Mouse (Mus musculus): ENCODE measurements around the gene Gm10358. TPM values are rescaled to one million over a fixed set of nuclear protein-coding genes. Genes with fewer than 3 reads are reported as not detected.
"Not testable (repeated sequence)": the region's sequence is repeated elsewhere in the genome, so short reads cannot be mapped to it uniquely, and the experiment has no call there.

Gm10358 gene
- polyA plus RNA-seq (2015; fragmentation: Nextera tagmentation; extraction: Ambion mirVana) = 0.18 and 0.36 TPM in 2 replicates

DNA sequence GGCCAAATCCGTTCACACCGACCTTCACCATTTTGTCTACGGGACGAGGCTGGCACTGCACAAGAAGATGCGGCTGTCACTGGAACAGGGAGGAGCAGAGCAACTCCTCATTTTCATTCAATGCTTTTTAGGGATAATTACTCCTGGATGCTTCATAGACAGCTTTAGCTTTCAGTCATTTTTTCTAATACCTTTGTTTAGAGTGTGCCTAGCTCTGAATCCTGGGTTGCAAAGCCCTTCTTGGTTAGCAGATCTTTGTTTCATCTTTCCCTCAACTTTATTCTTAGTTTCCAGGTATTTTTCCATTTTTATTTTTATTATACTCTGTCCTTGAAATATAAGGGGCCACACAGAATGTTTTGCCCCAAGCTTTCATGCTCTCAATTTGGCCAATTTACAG is at the start of gene Gm10358:
Gene Gm10358, minus strand, starts transcription at position 101 of the 400 bp plus-strand sequence.
- H3K36me3 ChIP-seq (ENCODE audit: control insufficient read depth, insufficient read depth, low read length) = no peaks in the 10 kb centered on the region
- no peaks in the 10 kb centered on the region for H3K27me3 ChIP-seq (replicated peaks; ENCODE audit: control insufficient read depth, insufficient read depth, low read length)
- 98% methylated on average over 5 of the region's 5 CpGs for WGBS
- H3K27ac ChIP-seq (ENCODE audit: low read length) = no peak within 1 kb of the TSS
- H3K4me2 ChIP-seq (ENCODE audit: low read depth, low read length) = no peak within 1 kb of the TSS
- no peak within 1 kb of the TSS for H3K9ac ChIP-seq (ENCODE audit: low read depth, low read length)
- no peaks in the 10 kb centered on the region for H3K4me1 ChIP-seq (ENCODE audit: control insufficient read depth, insufficient read depth, low read length)
- H3K9me3 ChIP-seq (ENCODE audit: control insufficient read depth, low read length) = no peaks in the 10 kb centered on the region
- no peak within 1 kb of the TSS for H3K4me3 ChIP-seq (ENCODE audit: low read length)
- ATAC-seq = no peak

DNA sequence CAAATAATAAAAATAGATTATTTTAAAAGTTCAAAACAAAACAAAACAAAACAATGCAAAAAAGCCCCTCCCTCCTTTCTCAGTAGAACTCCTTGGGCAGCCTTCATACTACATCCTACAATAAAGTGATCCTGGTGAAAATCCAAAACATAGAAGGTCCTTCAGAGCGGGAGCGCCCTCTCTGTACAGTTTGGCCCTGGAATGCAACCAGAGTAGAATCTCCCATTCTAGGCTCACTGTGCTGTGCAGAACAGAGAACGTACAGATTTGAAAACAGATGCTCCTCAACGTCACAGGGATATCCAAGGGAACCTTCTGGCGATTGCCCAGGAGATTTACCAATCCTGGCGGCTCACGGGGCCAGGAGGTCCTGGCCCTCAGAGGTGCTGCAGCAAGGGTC is 42.0 kb upstream of the Gm10358 start, which contains the start of gene Iqcm:
Gene Iqcm, plus strand, starts transcription at position 301 of the 400 bp plus-strand sequence.
- Histone ChIP-seq H3K9ac (ENCODE audit: low read depth, low read length) (no peak within 1 kb of the TSS), H3K27me3 (replicated peaks; ENCODE audit: control insufficient read depth, insufficient read depth, low read length) (no peaks in the 10 kb centered on the region), H3K27ac (ENCODE audit: low read length) (no peak within 1 kb of the TSS), H3K4me1 (ENCODE audit: control insufficient read depth, insufficient read depth, low read length) (no peaks in the 10 kb centered on the region), H3K9me3 (ENCODE audit: control insufficient read depth, low read length) (no peaks in the 10 kb centered on the region; the same call in 1 of the 2 replicates), H3K36me3 (ENCODE audit: control insufficient read depth, insufficient read depth, low read length) (no peaks in the 10 kb centered on the region), H3K4me2 (ENCODE audit: low read depth, low read length) (no peak within 1 kb of the TSS), H3K4me3 (ENCODE audit: low read length) (no peak within 1 kb of the TSS)
- 87% methylated on average over 7 of the region's 7 CpGs for WGBS
- ATAC-seq = no peak

DNA sequence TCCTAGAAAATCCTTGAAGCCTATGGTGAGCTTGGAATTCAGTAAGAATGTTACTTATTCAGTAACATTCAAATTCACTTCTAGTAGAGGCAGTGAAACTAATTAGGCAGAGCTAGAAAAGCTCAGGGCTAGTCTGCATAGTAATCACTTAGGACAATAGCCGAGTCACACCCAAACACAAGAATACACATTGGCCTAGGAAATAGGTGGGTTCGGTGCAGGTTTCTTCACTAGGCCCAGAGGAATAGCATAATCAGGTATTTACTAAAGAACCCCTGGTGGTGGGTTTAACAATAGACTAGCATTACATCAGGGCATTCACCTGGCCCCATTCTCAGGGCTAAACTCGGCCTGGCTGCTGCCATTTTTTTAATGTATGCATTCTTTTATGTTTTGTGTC is 9.3 kb upstream of the Gm10358 start:
- not testable (repeated sequence) for H3K27me3 ChIP-seq (replicated peaks; ENCODE audit: control insufficient read depth, insufficient read depth, low read length); H3K36me3 ChIP-seq (ENCODE audit: control insufficient read depth, insufficient read depth, low read length); H3K9me3 ChIP-seq (ENCODE audit: control insufficient read depth, low read length); H3K4me2 ChIP-seq (ENCODE audit: low read depth, low read length); H3K9ac ChIP-seq (ENCODE audit: low read depth, low read length); H3K27ac ChIP-seq (ENCODE audit: low read length); ATAC-seq; H3K4me1 ChIP-seq (ENCODE audit: control insufficient read depth, insufficient read depth, low read length); H3K4me3 ChIP-seq (ENCODE audit: low read length)
- WGBS = 78% methylated on average over 3 of the region's 3 CpGs

DNA sequence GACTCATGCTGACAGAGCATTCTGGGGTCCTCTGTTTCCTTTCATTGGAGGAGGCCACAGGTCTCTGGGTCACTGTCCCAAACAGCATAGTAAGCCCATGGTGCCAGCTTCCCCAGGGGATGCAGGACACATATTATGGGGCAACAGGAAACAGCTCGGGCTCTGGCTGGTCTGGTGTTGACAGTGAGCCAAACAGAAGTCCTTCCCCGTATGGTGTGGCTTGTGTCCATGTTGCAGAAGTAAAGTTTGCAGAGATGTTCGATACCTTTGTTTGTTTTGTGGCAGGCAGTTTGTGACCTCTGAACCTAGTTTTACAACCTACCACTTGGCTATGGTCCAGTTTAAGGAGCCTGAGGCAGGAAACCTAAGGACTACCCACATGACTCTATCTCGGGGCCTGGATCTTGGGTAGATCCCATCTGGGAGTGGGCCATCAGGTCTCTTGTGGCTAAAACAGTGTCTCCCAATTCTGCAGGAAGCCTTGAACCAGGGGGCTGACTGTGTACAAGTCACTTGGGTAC is 21.6 kb downstream of the Gm10358 start:
- no peak overlapping the region for H3K4me2 ChIP-seq (ENCODE audit: low read depth, low read length)
- H3K36me3 ChIP-seq (ENCODE audit: control insufficient read depth, insufficient read depth, low read length) = no peaks in the 10 kb centered on the region
- H3K4me1 ChIP-seq (ENCODE audit: control insufficient read depth, insufficient read depth, low read length) = no peaks in the 10 kb centered on the region
- no peak for ATAC-seq
- H3K27ac ChIP-seq (ENCODE audit: low read length) = no peak overlapping the region
- H3K4me3 ChIP-seq (ENCODE audit: low read length) = no peak overlapping the region
- no peaks in the 10 kb centered on the region for H3K9me3 ChIP-seq (ENCODE audit: control insufficient read depth, low read length)
- no peak overlapping the region for H3K9ac ChIP-seq (ENCODE audit: low read depth, low read length)
- H3K27me3 ChIP-seq (replicated peaks; ENCODE audit: control insufficient read depth, insufficient read depth, low read length) = no peaks in the 10 kb centered on the region
- WGBS = 68% methylated on average over 4 of the region's 4 CpGs

DNA sequence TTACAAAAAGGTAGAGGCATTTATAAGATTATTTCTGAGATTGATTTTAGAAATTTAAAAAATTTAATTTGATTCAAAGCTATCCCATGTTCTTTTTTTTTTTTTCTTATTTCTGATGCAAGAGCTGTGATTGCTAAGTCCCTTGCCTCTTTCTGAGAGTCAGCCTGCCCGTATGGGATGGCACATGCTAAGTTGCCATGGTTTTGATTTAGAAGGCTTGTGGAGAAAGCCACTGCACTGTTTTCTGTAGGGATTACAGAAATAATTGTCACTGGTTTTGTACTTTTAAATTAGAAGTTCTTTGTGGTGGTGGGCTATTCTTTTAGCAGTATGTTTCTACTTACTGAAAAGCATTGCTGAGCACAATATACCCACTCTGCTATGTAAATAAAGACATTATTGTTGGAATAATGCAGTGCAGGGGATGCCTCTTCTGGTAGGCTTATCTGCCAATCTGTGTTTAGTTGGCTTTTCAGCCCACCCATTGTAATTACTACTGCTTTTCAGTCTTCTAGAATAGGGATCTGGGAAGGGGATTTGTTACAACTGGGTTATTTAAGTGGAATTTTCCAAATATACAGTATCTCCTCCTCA is 30.8 kb downstream of the Gm10358 start:
- Histone ChIP-seq H3K4me3 (ENCODE audit: low read length) (no peak overlapping the region), H3K4me1 (ENCODE audit: control insufficient read depth, insufficient read depth, low read length) (no peaks in the 10 kb centered on the region), H3K27me3 (replicated peaks; ENCODE audit: control insufficient read depth, insufficient read depth, low read length) (no peaks in the 10 kb centered on the region), H3K27ac (ENCODE audit: low read length) (no peak overlapping the region), H3K9ac (ENCODE audit: low read depth, low read length) (no peak overlapping the region), H3K9me3 (ENCODE audit: control insufficient read depth, low read length) (no peaks in the 10 kb centered on the region), H3K36me3 (ENCODE audit: control insufficient read depth, insufficient read depth, low read length) (no peaks in the 10 kb centered on the region), H3K4me2 (ENCODE audit: low read depth, low read length) (no peak overlapping the region)
- WGBS = 64% methylated on average over 1 of the region's 1 CpGs
- ATAC-seq = no peak

DNA sequence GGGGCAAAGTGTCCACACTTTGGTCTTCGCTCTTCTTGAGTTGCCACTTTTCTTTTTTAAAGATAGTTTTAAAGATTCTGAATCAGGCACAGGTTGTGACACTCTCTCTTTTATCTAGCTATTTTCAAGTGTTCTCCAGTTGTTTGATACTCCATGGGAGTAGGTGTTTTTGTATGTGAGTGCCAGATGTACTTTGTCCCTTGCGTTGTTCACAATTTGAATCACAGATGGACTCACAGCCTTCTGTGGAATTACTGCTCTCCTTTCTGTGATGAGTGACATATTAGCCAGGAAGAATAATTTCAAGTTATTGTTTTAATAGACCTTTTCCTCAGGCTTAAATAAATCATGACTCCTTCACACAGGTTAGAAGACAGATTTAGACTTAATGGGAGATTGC is 34.4 kb downstream of the Gm10358 start:
- no peaks in the 10 kb centered on the region for H3K36me3 ChIP-seq (ENCODE audit: control insufficient read depth, insufficient read depth, low read length)
- no peak for ATAC-seq
- no peak overlapping the region for H3K27ac ChIP-seq (ENCODE audit: low read length)
- H3K4me2 ChIP-seq (ENCODE audit: low read depth, low read length) = no peak overlapping the region
- no peaks in the 10 kb centered on the region for H3K9me3 ChIP-seq (ENCODE audit: control insufficient read depth, low read length)
- no peaks in the 10 kb centered on the region for H3K27me3 ChIP-seq (replicated peaks; ENCODE audit: control insufficient read depth, insufficient read depth, low read length)
- 92% methylated on average over 2 of the region's 2 CpGs for WGBS
- no peaks in the 10 kb centered on the region for H3K4me1 ChIP-seq (ENCODE audit: control insufficient read depth, insufficient read depth, low read length)
- no peak overlapping the region for H3K4me3 ChIP-seq (ENCODE audit: low read length)
- H3K9ac ChIP-seq (ENCODE audit: low read depth, low read length) = no peak overlapping the region

Other genes starting within 250 kb of the Gm10358 start
- gene Rasd2, start 192.6 kb downstream of the Gm10358 start, polyA plus RNA-seq (2015; fragmentation: Nextera tagmentation; extraction: Ambion mirVana) = 1.5 and 1.8 TPM in 2 replicates
- not detected in 2 replicates for gene Iqcm, start 42.1 kb upstream of the Gm10358 start, polyA plus RNA-seq (2015; fragmentation: Nextera tagmentation; extraction: Ambion mirVana)